Mouse (Mus musculus): ENCODE measurements around the gene Mon1a.

The Mon1a gene

DNA sequence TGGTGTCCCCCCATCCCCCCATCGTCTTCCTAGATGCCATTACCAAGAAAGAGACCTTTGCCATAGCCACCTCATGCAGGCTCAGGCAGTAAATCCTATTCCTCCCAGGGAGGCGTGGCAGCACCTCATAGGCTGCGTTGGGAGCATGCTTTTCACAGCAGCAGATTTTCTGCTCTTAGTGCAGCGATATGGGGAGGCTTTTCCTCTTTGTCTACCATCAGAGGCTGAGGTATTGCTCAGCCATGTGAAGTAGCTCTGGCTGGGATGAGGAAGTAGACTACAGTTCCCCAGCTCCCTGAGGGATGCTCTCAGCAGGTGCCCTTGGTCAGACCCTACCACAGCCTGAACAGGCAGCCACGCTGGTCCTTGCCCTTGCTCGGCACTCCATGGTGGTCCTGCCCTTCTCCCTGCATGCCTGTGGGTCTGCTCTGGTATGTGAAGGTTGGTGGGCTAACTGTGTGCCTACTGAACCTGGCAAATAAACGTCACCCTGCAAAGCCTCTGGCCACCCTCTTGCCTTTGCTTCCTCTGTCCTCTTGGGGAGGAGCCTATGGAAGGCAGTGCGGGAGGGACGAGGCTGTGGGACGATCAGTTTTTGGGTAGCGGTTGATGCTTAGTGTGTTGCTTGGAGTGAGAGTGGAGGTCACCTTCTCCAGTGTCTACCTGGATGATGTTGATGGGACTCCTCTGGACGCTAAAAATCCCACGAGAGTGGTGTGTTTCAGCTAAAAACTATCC, 61.4 kb downstream of the Mon1a start:
- no peak for DNase-seq (ENCODE audit: low read depth in 1 of 2, low spot score in 2 of 2)

DNA sequence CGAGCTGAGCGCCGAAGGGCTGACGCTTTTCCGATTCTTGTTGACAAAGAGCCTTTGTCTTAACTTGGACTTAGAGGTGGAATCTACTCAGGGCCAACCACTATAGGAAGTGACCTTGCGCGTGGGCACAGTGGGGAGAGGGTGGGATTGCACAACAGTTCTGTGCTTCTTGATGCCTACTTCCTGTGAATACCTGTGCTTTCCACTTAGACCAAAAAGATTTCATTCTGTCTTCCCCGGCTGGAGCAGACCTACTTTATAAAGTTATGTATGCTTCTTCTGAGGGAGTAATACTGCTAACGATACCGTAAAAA, 61.9 kb downstream of the Mon1a start, which contains the start of gene Traip:
Gene Traip, plus strand, starts transcription at position 215 of the 314 bp plus-strand sequence.
- no peak for DNase-seq (ENCODE audit: low read depth in 1 of 2, low spot score in 2 of 2)

DNA sequence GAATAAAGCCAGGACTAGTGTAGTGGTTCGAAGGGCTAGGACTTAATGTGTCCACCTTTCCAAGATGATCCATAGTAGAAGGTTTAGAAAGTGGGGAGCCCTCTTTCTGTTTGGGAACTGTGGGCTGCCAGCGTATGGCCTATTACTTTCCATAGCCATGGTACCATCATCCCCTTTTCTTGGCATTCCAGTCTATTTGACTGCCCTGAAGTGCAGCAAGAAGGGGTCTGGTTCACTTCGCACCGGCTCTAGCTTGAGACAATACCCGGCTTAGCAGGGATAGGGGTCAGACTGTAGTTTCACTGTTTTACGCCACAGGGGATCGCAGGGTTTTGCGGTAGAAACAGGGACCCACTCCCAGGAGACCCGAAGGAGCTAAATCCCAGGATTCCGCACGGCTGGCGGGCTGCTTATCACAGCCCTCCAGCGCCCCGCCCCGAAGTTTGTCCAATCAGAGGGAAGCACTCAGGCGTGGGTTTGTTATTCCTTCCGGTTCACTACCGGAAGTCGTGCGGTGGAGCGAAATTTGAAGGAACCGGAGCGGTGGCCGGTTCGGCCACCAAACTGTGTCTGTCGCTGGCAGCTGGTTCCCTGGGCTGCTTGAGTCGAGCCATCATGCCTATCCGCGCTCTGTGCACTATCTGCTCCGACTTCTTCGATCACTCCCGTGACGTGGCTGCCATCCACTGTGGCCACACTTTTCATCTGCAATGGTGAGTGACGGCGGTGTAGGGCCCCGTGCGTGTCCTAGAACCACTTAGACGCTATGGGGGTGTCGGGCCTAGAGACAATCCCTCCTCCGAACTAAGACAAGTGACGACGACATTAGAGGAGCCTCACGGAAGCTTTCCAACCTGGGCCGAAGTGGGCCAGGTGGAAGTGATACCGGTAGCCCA, 62.8 kb downstream of the Mon1a start:
- peak; percentile 42 to 72 for DNase-seq (ENCODE audit: low read depth in 1 of 2, low spot score in 2 of 2)

Data from monocyte, adult 2 months (primary cell).